Mouse (Mus musculus) cortical plate, adult 2 months (tissue): ENCODE measurements at regions not wholly inside any gene's neighbourhood (a gene's known extent, or its start where the extent isn't known, plus 50 kb on each side); places are given as distances from the start of the nearest gene placed in this dataset.

Source experiments
- H3K27ac ChIP-seq: fragments of 200-500 bp; 2 replicates; pipeline ENCODE4 v1.5.1; 2012; ENCODE audit warnings: low read length, control low read depth, inconsistent platforms; ENCODE audit not compliant: insufficient read depth
- H3K4me1 ChIP-seq: fragments of 200-500 bp; 2 replicates; pipeline ENCODE4 v1.6.1; 2011; ENCODE audit warnings: low read length; ENCODE audit not compliant: control insufficient read depth, insufficient read depth
- H3K4me3 ChIP-seq: fragments of 200-500 bp; 2 replicates; pipeline ENCODE4 v1.5.1; 2011; ENCODE audit warnings: mild to moderate bottlenecking, low read length, control low read depth; ENCODE audit not compliant: insufficient read depth
- CTCF ChIP-seq: fragments of 200-500 bp; IDR thresholded peaks from 2 replicates; pipeline ENCODE4 v1.5.1; 2011; ENCODE audit warnings: mild to moderate bottlenecking, control low read depth, low read length; ENCODE audit not compliant: insufficient read depth; ENCODE audit errors: extremely low read depth
- POLR2A ChIP-seq: fragments of 200-500 bp; IDR thresholded peaks from 2 replicates; pipeline ENCODE4 v1.6.1; 2011; ENCODE audit warnings: mild to moderate bottlenecking, low read length, control low read depth; ENCODE audit not compliant: insufficient read depth; ENCODE audit errors: extremely low read depth

DNA sequence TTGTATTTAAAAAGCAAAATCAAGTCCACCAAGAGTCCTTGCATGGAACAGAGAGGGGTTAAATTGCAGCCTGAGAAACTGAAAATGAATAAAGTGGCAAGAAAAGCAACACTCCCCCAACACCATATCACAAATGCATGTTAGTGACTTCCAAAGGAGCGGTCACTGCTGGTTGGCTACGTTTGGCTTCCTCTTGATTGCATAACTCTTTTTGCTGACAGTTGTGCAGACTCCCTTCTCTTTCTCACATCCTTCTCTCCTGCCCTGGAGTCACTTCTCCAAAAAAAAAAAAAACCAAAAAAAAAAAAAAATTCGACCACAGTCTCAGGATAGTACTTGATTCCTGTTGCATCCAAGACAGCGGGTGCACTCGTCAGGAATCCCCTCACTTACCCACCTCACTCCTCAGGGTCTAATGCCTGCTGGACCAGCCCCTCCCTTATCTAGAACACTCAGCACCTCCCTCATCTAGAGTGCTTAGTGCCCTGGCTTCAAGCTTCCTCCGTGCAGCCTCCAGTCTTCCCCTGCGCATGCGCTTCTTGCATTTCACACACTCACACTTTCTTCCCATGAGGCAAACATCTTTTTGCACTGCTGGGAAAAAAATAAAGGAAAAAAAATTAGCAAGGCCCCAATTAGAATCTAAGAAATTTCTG, 100.8 kb upstream of the Bank1 start:
- H3K4me3 ChIP-seq, result no peak overlapping the region
- TF ChIP-seq CTCF, result no peak
- TF ChIP-seq POLR2A, result no peak
- H3K27ac ChIP-seq, result no peak overlapping the region
- no peaks in the 10 kb centered on the region for H3K4me1 ChIP-seq

DNA sequence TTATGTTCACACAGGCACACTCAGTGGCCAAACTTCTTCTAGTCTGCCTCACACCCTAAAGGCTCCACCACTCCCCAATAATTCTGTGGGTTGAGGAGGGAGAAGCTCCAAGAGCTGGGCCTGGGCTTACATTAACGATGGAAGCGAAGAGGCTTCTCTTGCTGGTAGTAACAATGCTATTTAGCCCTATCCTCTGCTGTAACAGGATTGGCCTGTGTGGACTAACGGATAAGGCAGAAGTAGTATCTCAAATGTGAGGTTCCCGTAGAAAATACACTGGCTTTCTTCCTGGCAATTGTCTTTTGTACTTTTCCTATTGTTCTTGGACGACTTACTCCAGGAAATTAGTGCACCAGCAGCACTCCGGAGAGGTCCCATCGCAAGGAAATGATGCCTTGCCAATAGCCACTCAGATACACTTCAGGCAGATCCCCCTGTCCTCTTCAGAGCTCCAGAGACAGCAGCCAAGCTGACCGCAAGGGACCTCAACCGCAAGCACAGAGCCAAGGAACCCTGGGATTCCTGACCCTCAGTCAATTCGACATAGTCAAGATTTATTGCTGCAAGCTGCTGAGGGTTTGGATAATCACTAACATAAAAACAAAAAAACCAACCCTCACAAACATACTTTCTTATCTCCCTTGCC, 96.2 kb upstream of the Bank1 start:
- Histone ChIP-seq H3K27ac (no peak overlapping the region), H3K4me1 (no peaks in the 10 kb centered on the region), H3K4me3 (no peak overlapping the region)
- TF ChIP-seq CTCF (no peak), POLR2A (no peak)

DNA sequence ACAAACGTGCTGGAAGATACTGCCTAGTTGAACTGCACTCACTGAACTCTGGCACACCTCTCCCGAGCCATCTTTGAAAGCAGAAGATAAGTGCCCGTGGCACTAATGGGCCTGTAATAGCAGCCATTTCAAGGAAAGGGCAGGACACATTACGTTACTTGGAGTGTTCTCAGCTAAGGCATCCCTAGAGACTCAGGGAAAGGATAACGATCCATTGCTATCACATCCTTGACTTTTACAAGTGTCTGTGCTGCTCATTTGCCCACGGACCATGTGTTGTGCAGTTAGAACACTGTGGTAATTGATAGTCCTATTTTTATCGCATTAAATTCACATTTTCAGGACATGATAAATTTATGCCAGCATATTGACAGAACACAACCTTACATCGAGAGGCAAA, 79.7 kb upstream of the Bank1 start:
- no peak overlapping the region for H3K4me3 ChIP-seq
- no peak for TF ChIP-seq CTCF
- TF ChIP-seq POLR2A, result no peak
- no peaks in the 10 kb centered on the region for H3K4me1 ChIP-seq
- no peak overlapping the region for H3K27ac ChIP-seq

DNA sequence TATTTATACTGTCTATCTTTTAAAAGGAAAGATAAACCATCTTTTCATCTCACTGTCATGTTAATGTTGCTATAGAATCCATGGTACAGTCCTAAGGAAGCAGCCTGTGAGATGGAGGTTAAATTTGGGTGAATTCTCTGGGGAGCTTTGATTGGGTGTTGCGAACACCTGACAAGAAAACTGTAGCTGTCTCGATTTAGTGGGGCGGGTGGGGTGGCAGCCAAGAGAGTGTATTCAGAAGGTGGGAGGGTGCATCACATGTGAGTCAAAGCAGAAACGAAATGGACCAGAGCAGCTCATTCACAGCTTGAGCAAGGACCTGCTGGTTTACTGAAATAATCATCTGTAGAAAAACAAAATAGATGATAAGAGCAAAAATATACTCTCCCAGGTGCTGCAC, 57.4 kb upstream of the Bank1 start:
- TF ChIP-seq POLR2A, result no peak
- no peak for TF ChIP-seq CTCF
- H3K4me1 ChIP-seq, result no peaks in the 10 kb centered on the region; the same call in 1 of the 2 replicates
- no peak overlapping the region for H3K4me3 ChIP-seq
- H3K27ac ChIP-seq, result no peak overlapping the region

DNA sequence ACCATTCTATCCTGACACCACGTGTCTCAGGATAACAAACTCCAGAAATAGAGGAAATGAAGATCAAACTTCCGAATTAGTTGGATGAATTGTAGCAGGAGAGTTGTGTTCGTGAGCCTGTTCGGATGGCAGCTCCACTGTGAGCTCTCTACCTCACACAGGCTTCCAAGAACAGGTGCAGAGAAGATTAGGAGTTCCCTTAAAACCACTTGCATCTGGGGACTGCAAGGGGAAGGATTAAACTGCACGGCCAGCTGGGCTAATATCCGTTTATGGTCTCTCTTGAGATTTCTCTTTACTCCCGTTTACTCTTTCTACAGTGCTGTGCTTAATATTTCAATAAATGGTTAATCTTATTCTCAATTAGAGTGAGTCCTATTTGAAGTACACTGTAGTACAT, 54.8 kb upstream of the Bank1 start:
- TF ChIP-seq POLR2A (no peak), CTCF (no peak)
- Histone ChIP-seq H3K4me3 (no peak overlapping the region), H3K27ac (peak overlapping the region; percentile 39), H3K4me1 (no peaks in the 10 kb centered on the region; the same call in 1 of the 2 replicates)

DNA sequence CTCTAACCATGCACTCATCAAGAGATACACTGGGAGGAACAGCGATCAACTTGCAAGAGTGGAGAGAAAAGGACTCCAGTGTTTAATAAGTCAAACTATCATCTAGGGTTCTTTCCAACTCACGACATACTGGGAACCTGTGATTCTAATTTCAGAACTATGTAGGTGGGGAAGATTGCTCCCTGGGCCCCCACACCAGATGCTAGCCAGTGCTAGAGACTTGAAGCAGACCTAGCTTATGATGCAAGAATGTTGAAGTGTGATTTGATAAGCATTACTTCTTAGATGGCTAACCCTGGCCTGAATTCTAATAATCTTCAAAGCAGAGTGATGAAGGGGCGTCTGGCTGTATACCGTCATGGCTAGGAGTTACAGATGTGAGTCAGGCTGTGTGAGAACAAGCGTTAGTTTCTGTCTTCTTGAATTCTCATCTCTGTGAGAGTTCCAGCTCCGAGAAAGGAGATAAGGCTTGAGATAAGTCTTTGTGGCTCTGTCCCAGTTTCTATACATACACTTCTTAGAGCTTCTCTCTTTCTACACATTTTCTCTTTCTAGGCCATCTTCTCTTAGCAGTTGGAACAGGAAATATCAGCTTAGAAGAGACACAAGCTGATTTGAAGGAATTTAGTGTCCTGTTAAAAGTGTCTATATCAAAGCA, 54.0 kb upstream of the Bank1 start:
- no peak overlapping the region for H3K4me3 ChIP-seq
- no peaks in the 10 kb centered on the region; the same call in 1 of the 2 replicates for H3K4me1 ChIP-seq
- peak overlapping the region; percentile 77 for H3K27ac ChIP-seq
- TF ChIP-seq CTCF (no peak), POLR2A (no peak)

DNA sequence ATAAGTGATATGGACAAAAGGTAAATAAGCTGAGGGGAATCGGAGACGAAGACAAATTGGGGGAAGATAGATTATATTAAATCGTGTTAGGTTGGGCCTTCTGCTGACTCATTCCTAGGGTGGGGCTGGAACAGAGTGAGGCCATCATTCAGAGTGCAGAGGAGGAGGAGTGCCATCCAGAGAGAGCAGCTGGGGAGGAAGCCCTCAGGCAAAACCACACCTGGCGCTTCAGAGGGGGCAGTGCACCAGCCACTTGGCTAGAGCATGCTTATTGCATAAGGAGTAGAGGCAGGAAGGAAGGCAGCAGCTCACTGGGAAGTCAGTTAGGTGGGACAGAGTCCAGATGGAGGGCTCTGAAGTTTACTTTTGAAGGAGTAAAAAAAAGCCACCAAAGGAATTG, 51.0 kb upstream of the Bank1 start:
- H3K4me3 ChIP-seq, result no peak overlapping the region
- H3K27ac ChIP-seq, result no peak overlapping the region
- TF ChIP-seq CTCF (no peak), POLR2A (no peak)
- no peaks in the 10 kb centered on the region; the same call in 1 of the 2 replicates for H3K4me1 ChIP-seq
